Mouse (Mus musculus) MEL (cell line): ENCODE data around the gene Acat1. TPM values are rescaled to one million over a fixed set of nuclear protein-coding genes. Genes with fewer than 3 reads are reported as not detected.
A peak's percentile ranks its signal among the peaks of the same experiment; 100 is the strongest.

Source experiments
- DNase-seq: peaks from one replicate; pipeline ENCODE4 v3.0.0; 2011; ENCODE audit warnings: low read depth, low spot score
- H3K27ac ChIP-seq: 2 replicates; pipeline ENCODE4 v1.5.1; 2012; ENCODE audit warnings: low read depth, mild to moderate bottlenecking, control low read depth, low read length, moderate library complexity; ENCODE audit not compliant: control insufficient read depth
- H3K27me3 ChIP-seq, 2 experiments: fragments of 150-350 bp in 1 of 2; sonication (generic) in 1 of 2; 2 replicates each; pipeline ENCODE4 v1.6.1; 2012; ENCODE audit warnings: low read length in 2 of 2, mild to moderate bottlenecking in 2 of 2, improper control_type of control experiment in 1 of 2, moderate library complexity in 1 of 2; ENCODE audit not compliant: insufficient read depth in 2 of 2, control insufficient read depth in 1 of 2
- H3K36me3 ChIP-seq, 2 experiments: 2 replicates each; pipeline ENCODE4 v1.6.1; 2012 to 2014; ENCODE audit warnings: low read length in 2 of 2, improper control_type of control experiment in 1 of 2, inconsistent platforms in 1 of 2, mild to moderate bottlenecking in 1 of 2; ENCODE audit not compliant: insufficient read depth in 2 of 2, control insufficient read depth in 1 of 2
- H3K4me1 ChIP-seq, 2 experiments: fragments of 150-350 bp in 1 of 2; sonication (generic) in 1 of 2; 2 replicates each; pipeline ENCODE4 v1.6.1; 2012; ENCODE audit warnings: low read length in 2 of 2, improper control_type of control experiment in 1 of 2, mild to moderate bottlenecking in 1 of 2; ENCODE audit not compliant: insufficient read depth in 2 of 2, control insufficient read depth in 1 of 2
- H3K4me3 ChIP-seq, 2 experiments: fragments of 150-350 bp in 1 of 2; sonication (generic) in 1 of 2; 2 replicates each; pipeline ENCODE4 v1.5.1; 2012; ENCODE audit warnings: low read depth in 2 of 2, low read length in 2 of 2, mild to moderate bottlenecking in 2 of 2, moderate library complexity in 2 of 2, control low read depth in 1 of 2, improper control_type of control experiment in 1 of 2; ENCODE audit not compliant: control insufficient read depth in 1 of 2, insufficient read depth in 1 of 2
- H3K79me2 ChIP-seq: 2 replicates; pipeline ENCODE4 v1.6.1; 2012; ENCODE audit warnings: mild to moderate bottlenecking, low read length, moderate library complexity; ENCODE audit not compliant: control insufficient read depth, poor library complexity, insufficient read depth
- H3K9ac ChIP-seq: 2 replicates; pipeline ENCODE4 v1.6.1; 2012; ENCODE audit warnings: low read depth, mild to moderate bottlenecking, control low read depth, low read length, moderate library complexity; ENCODE audit not compliant: control insufficient read depth, poor library complexity, severe bottlenecking
- H3K9me3 ChIP-seq: fragments of 150-350 bp; sonication (generic); replicated peaks from 2 replicates; pipeline ENCODE4 v1.6.1; 2012; ENCODE audit warnings: mild to moderate bottlenecking, low read length, improper control_type of control experiment, moderate library complexity; ENCODE audit not compliant: insufficient read depth
- BHLHE40 ChIP-seq: IDR thresholded peaks from 2 replicates; pipeline ENCODE4 v1.6.1; 2012; ENCODE audit warnings: low read depth, mild to moderate bottlenecking, inconsistent platforms, low read length, improper control_type of control experiment, borderline replicate concordance
- CHD2 ChIP-seq: IDR thresholded peaks from 2 replicates; pipeline ENCODE4 v1.6.1; 2011; ENCODE audit warnings: low read length, improper control_type of control experiment
- E2F4 ChIP-seq: IDR thresholded peaks from 2 replicates; pipeline ENCODE4 v1.6.1; 2011; ENCODE audit warnings: low read depth, low read length, improper control_type of control experiment, borderline replicate concordance
- HCFC1 ChIP-seq: IDR thresholded peaks from 2 replicates; pipeline ENCODE4 v1.6.1; 2012; ENCODE audit warnings: low read depth, mild to moderate bottlenecking, inconsistent platforms, low read length, improper control_type of control experiment, moderate library complexity
- JUND ChIP-seq: IDR thresholded peaks from 2 replicates; pipeline ENCODE4 v1.6.1; 2011; ENCODE audit warnings: low read depth, mild to moderate bottlenecking, improper control_type of control experiment, low read length
- KAT2A ChIP-seq: conservative IDR thresholded peaks from 2 replicates; pipeline ENCODE4 v1.6.1; 2012; ENCODE audit warnings: low read depth, low read length, improper control_type of control experiment, inconsistent platforms
- MAFK ChIP-seq: IDR thresholded peaks from 2 replicates; pipeline ENCODE4 v1.6.1; 2011; ENCODE audit warnings: low read depth, mild to moderate bottlenecking, low read length, improper control_type of control experiment, borderline replicate concordance
- MAX ChIP-seq: IDR thresholded peaks from 2 replicates; pipeline ENCODE4 v1.6.1; 2011; ENCODE audit warnings: low read length, improper control_type of control experiment
- MAZ ChIP-seq: IDR thresholded peaks from 2 replicates; pipeline ENCODE4 v1.6.1; 2012; ENCODE audit warnings: low read depth, mild to moderate bottlenecking, inconsistent platforms, low read length, improper control_type of control experiment
- MYB ChIP-seq: IDR thresholded peaks from 2 replicates; pipeline ENCODE4 v1.6.1; 2011; ENCODE audit warnings: mild to moderate bottlenecking, low read depth, low read length, improper control_type of control experiment
- POLR2A ChIP-seq, 2 experiments: IDR thresholded peaks; 2 replicates each; pipeline ENCODE4 v1.6.1; 2011 to 2012; ENCODE audit warnings: low read length in 2 of 2, mild to moderate bottlenecking in 2 of 2, control low read depth in 1 of 2, improper control_type of control experiment in 1 of 2, low read depth in 1 of 2, moderate library complexity in 1 of 2; ENCODE audit not compliant: control insufficient read depth in 1 of 2, insufficient read depth in 1 of 2, poor library complexity in 1 of 2
- POLR2AphosphoS5 ChIP-seq: IDR thresholded peaks from 2 replicates; pipeline ENCODE4 v1.6.1; 2012; ENCODE audit warnings: low read depth, borderline replicate concordance, mild to moderate bottlenecking, inconsistent platforms, low read length, moderate library complexity, mixed read lengths
- SIN3A ChIP-seq: IDR thresholded peaks from 2 replicates; pipeline ENCODE4 v1.6.1; 2012; ENCODE audit warnings: low read length, improper control_type of control experiment, inconsistent platforms
- SMC3 ChIP-seq: IDR thresholded peaks from 2 replicates; pipeline ENCODE4 v1.6.1; 2011; ENCODE audit warnings: low read depth, low read length, improper control_type of control experiment
- USF1 ChIP-seq: IDR thresholded peaks from 2 replicates; pipeline ENCODE4 v1.6.1; 2014; ENCODE audit warnings: low read depth, mild to moderate bottlenecking, inconsistent platforms, low read length, improper control_type of control experiment, moderate library complexity
- ZKSCAN1 ChIP-seq: IDR thresholded peaks from 2 replicates; pipeline ENCODE4 v1.6.1; 2012; ENCODE audit warnings: low read depth, mild to moderate bottlenecking, inconsistent platforms, low read length, improper control_type of control experiment, moderate library complexity
- ZNF384 ChIP-seq: IDR thresholded peaks from 2 replicates; pipeline ENCODE4 v1.6.1; 2012; ENCODE audit warnings: low read depth, mild to moderate bottlenecking, inconsistent platforms, low read length, improper control_type of control experiment
- polyA plus RNA-seq, 2 experiments: library from polyadenylated mRNA; stranded (reverse) in 1 of 2; unstranded in 1 of 2; fragments of >175 nt in 1 of 2; fragments of >200 nt in 1 of 2; gene quantifications; 2 replicates each; pipeline versions ENCODE4 v1.2.1 to v1.2.4; 2012; ENCODE audit warnings: low replicate concordance in 2 of 2, low read depth in 1 of 2; ENCODE audit not compliant: insufficient read length in 2 of 2, insufficient read depth in 1 of 2, missing spikeins in 1 of 2
- total RNA-seq: library from RNA; depleted of rRNA; stranded (reverse); fragments of 300-350 nt; gene quantifications from 2 replicates; pipeline ENCODE4 v1.2.3, GENCODE M21; 2012

Gene Acat1
- total and polyA plus RNA-seq, 3 experiments, result 37.4 to 185 (median 41.8) TPM

GRCm38 (mm10) chr9:53614286-53614685 lies 4.1 kb upstream of the Acat1 start:
- Histone ChIP-seq H3K9ac (no peak overlapping the region), H3K79me2 (peaks cover 4% of the 10 kb centered on the region), H3K27ac (no peak overlapping the region), H3K4me1 (peaks cover 0 to under 1% of the 10 kb centered on the region in 2 experiments; a peak in 2 of 4 replicates), H3K36me3 (peaks cover 2 to 7% of the 10 kb centered on the region in 2 experiments; a peak in 3 of 4 replicates), H3K27me3 (no peaks in the 10 kb centered on the region), H3K4me3 (no peak overlapping the region), H3K9me3 (no peaks in the 10 kb centered on the region)
- no peak for DNase-seq
- TF ChIP-seq CHD2 (no peak), E2F4 (no peak), SMC3 (no peak), MAX (no peak), BHLHE40 (no peak)
- TF ChIP-seq, all 39 proteins: peak for 0

- H3K36me3 ChIP-seq, result peaks cover 0 to 9% of the 10 kb centered on the region in 2 experiments; a peak in 2 of 4 replicates
- no peaks in the 10 kb centered on the region for H3K27me3 ChIP-seq
- no peaks in the 10 kb centered on the region for H3K9me3 ChIP-seq
- peak overlapping the region; percentile 69 for H3K27ac ChIP-seq
- TF ChIP-seq MAFK, result no peak
- TF ChIP-seq JUND, result peak; percentile 86; the same call in 1 of the 2 replicates
- peak overlapping the region; percentile 93 for H3K9ac ChIP-seq
- DNase-seq, result peak; percentile 30
- peaks cover 10% of the 10 kb centered on the region for H3K79me2 ChIP-seq
- H3K4me1 ChIP-seq, result peaks cover 0 to 5% of the 10 kb centered on the region in 2 experiments; a peak in 2 of 4 replicates
- H3K4me3 ChIP-seq, result peak overlapping the region; percentile 67 to 86
These were observed 745 bp downstream of the Acat1 start for GRCm38 (mm10) chr9:53609306-53609967.

DNA sequence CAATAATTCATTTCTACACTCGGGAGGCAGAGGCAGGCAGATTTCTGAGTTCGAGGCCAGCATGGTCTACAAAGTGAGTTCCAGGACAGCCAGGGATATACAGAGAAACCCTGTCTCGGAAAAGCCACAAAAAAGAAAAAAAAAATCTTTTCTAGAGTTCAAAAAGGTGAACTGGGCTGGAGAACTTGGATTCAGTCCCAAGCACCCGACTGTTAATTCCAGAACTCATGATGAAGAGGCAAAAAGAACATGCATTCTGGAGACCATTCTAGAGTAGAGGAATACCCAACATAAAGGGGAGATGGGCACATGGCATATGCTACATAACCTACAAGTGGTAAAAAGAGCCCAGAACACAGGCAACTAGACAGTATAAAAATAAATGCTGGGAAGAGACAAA lies 2.4 kb downstream of the Acat1 start:
- Histone ChIP-seq H3K79me2 (peaks cover 10% of the 10 kb centered on the region), H3K4me3 (no peak overlapping the region), H3K4me1 (peaks cover 8 to 18% of the 10 kb centered on the region in 2 experiments; a peak in 3 of 4 replicates), H3K27ac (no peak overlapping the region), H3K36me3 (peaks cover 0 to 20% of the 10 kb centered on the region in 2 experiments; a peak in 2 of 4 replicates), H3K27me3 (no peaks in the 10 kb centered on the region), H3K9me3 (no peaks in the 10 kb centered on the region), H3K9ac (no peak overlapping the region)
- no peak for DNase-seq
- no peak for TF ChIP-seq KAT2A
- no peak for TF ChIP-seq ZNF384
- no peak for TF ChIP-seq MAZ
- TF ChIP-seq SIN3A, result no peak
- TF ChIP-seq MYB, result no peak
- no peak for TF ChIP-seq MAX
- TF ChIP-seq USF1, result no peak
- TF ChIP-seq POLR2AphosphoS5, result no peak
- TF ChIP-seq ZKSCAN1, result no peak
- no peak for TF ChIP-seq HCFC1
- TF ChIP-seq JUND, result no peak
- TF ChIP-seq MAFK, result no peak
- TF ChIP-seq POLR2A (IDR thresholded peaks at IDR 0.05; ENCODE audit: control insufficient read depth in 1 of 2, insufficient read depth in 1 of 2, low read depth in 1 of 2, low read length in 2 of 2, poor library complexity in 1 of 2), result no peak
